Mouse (Mus musculus): ENCODE results near the gene Dhx33. TPM values are rescaled to one million over a fixed set of nuclear protein-coding genes. Genes with fewer than 3 reads are reported as not detected.

Dhx33 gene
- polyA plus RNA-seq, 1 experiment from 2014 or later, result 24.2 TPM

- Histone ChIP-seq H3K4me3 (ENCODE audit: low read depth, low read length) (peak within 1 kb of the TSS; percentile 90), H3K27ac (ENCODE audit: low read depth, low read length) (peak within 1 kb of the TSS; percentile 95), H3K4me2 (peak within 1 kb of the TSS; percentile 83), H3K27me3 (replicated peaks; ENCODE audit: control insufficient read depth, insufficient read depth, low read length) (no peaks in the 10 kb centered on the region), H3K9ac (ENCODE audit: low read depth, low read length) (peak within 1 kb of the TSS; percentile 90), H3K4me1 (replicated peaks; ENCODE audit: control insufficient read depth, insufficient read depth, low read length) (peaks cover 10% of the 10 kb centered on the region; the same call in 1 of the 2 replicates), H3K36me3 (ENCODE audit: control insufficient read depth, insufficient read depth, low read length) (peaks cover 3% of the 10 kb centered on the region; the same call in 1 of the 2 replicates), H3K9me3 (ENCODE audit: control insufficient read depth, low read length) (no peaks in the 10 kb centered on the region)
- WGBS, result under 1% methylated on average over 71 of the region's 71 CpGs
- peak; percentile 99 for ATAC-seq (replicated peaks; ENCODE audit: low FRiP score)
- DNase-seq (ENCODE audit: low spot score), result peak; percentile 95
Measured at GRCm38 (mm10) chr11:71019201-71020068, 15.2 kb upstream of the Dhx33 start, which contains the start of the genes Mis12 and Derl2. Mis12 (plus strand) TSS chr11:71019611. Derl2 (minus strand) TSS chr11:71019841.

- Histone ChIP-seq H3K27ac (ENCODE audit: low read depth, low read length) (peak overlapping the region; percentile 73), H3K27me3 (replicated peaks; ENCODE audit: control insufficient read depth, insufficient read depth, low read length) (no peaks in the 10 kb centered on the region), H3K4me1 (replicated peaks; ENCODE audit: control insufficient read depth, insufficient read depth, low read length) (peaks cover 10% of the 10 kb centered on the region; the same call in 1 of the 2 replicates), H3K9ac (ENCODE audit: low read depth, low read length) (peak overlapping the region; percentile 90), H3K36me3 (ENCODE audit: control insufficient read depth, insufficient read depth, low read length) (peaks cover 3% of the 10 kb centered on the region; the same call in 1 of the 2 replicates), H3K4me2 (peak overlapping the region; percentile 81), H3K9me3 (ENCODE audit: control insufficient read depth, low read length) (no peaks in the 10 kb centered on the region), H3K4me3 (ENCODE audit: low read depth, low read length) (peak overlapping the region; percentile 90)
- WGBS, result 5% methylated on average over 28 of the region's 28 CpGs
- DNase-seq (ENCODE audit: low spot score) (no peak), ATAC-seq (replicated peaks; ENCODE audit: low FRiP score) (peak; percentile 14)
Measured at GRCm38 (mm10) chr11:71018416-71019200, 14.4 kb upstream of the Dhx33 start.

GRCm38 (mm10) chr11:71017051-71017450, 12.8 kb upstream of the Dhx33 start:
- H3K36me3 ChIP-seq (ENCODE audit: control insufficient read depth, insufficient read depth, low read length), result peaks cover 11% of the 10 kb centered on the region; the same call in 1 of the 2 replicates
- H3K27me3 ChIP-seq (replicated peaks; ENCODE audit: control insufficient read depth, insufficient read depth, low read length), result no peaks in the 10 kb centered on the region
- ATAC-seq (replicated peaks; ENCODE audit: low FRiP score) (no peak), DNase-seq (ENCODE audit: low spot score) (no peak)
- H3K4me3 ChIP-seq (ENCODE audit: low read depth, low read length), result no peak overlapping the region
- H3K9me3 ChIP-seq (ENCODE audit: control insufficient read depth, low read length), result no peaks in the 10 kb centered on the region
- peaks cover 10% of the 10 kb centered on the region; the same call in 1 of the 2 replicates for H3K4me1 ChIP-seq (replicated peaks; ENCODE audit: control insufficient read depth, insufficient read depth, low read length)
- 97% methylated on average over 1 of the region's 1 CpGs for WGBS
- no peak overlapping the region for H3K27ac ChIP-seq (ENCODE audit: low read depth, low read length)
- 0 out of 2 replicates have a peak overlapping the region, but pooled peaks have one; percentile 8 for H3K4me2 ChIP-seq
- H3K9ac ChIP-seq (ENCODE audit: low read depth, low read length), result no peak overlapping the region

DNA sequence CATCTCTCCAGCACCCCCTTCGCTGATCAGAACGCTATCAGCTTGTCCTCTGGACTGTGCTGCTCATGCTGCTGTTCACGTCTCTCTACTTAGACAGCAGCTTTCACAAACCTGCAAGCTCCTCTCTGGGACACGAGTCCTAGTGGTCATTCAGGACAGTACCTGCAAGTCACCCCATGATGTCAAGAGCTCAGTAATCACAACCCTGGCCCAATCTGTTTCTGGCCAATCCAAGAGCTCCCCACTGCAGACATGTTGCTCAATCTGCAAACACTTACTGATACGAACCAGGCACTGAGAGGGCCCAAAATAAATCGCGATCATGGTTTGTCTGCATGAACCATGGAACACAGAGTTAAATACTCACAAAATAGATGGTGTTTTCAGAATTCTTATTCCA, 8.5 kb upstream of the Dhx33 start:
- WGBS, result 85% methylated on average over 7 of the region's 7 CpGs
- Histone ChIP-seq H3K4me2 (no peak overlapping the region), H3K27me3 (replicated peaks; ENCODE audit: control insufficient read depth, insufficient read depth, low read length) (no peaks in the 10 kb centered on the region), H3K9ac (ENCODE audit: low read depth, low read length) (no peak overlapping the region), H3K36me3 (ENCODE audit: control insufficient read depth, insufficient read depth, low read length) (peaks cover 13% of the 10 kb centered on the region; the same call in 1 of the 2 replicates), H3K4me3 (ENCODE audit: low read depth, low read length) (no peak overlapping the region), H3K4me1 (replicated peaks; ENCODE audit: control insufficient read depth, insufficient read depth, low read length) (peaks cover 3% of the 10 kb centered on the region; the same call in 1 of the 2 replicates), H3K27ac (ENCODE audit: low read depth, low read length) (no peak overlapping the region), H3K9me3 (ENCODE audit: control insufficient read depth, low read length) (no peaks in the 10 kb centered on the region)
- no peak for DNase-seq (ENCODE audit: low spot score)
- peak; percentile 58 for ATAC-seq (replicated peaks; ENCODE audit: low FRiP score)

DNA sequence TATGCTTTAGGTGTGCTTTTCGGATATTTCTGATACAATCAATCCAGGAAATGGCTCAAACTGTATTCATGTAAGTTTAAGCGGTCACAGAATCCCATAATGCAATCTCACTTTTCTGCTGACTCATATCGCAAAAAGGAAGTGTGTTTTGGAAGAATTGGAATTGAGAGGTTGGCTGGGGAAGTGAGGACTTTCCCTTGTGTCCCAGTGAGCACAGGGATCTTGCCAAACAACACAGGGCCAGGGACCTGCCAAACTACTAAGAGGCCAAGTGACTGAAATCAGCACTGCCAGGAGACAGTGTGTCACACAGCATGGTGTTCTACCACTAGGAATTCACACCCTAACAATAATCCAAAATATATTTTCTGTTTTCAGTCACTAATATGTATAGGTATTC, 4.1 kb upstream of the Dhx33 start:
- Histone ChIP-seq H3K36me3 (ENCODE audit: control insufficient read depth, insufficient read depth, low read length) (peaks cover 13% of the 10 kb centered on the region; the same call in 1 of the 2 replicates), H3K27ac (ENCODE audit: low read depth, low read length) (no peak overlapping the region), H3K4me2 (no peak overlapping the region), H3K27me3 (replicated peaks; ENCODE audit: control insufficient read depth, insufficient read depth, low read length) (no peaks in the 10 kb centered on the region), H3K4me1 (replicated peaks; ENCODE audit: control insufficient read depth, insufficient read depth, low read length) (peaks cover 3% of the 10 kb centered on the region), H3K4me3 (ENCODE audit: low read depth, low read length) (no peak overlapping the region), H3K9me3 (ENCODE audit: control insufficient read depth, low read length) (no peaks in the 10 kb centered on the region), H3K9ac (ENCODE audit: low read depth, low read length) (no peak overlapping the region)
- WGBS, result 85% methylated on average over 3 of the region's 3 CpGs
- DNase-seq (ENCODE audit: low spot score) (no peak), ATAC-seq (replicated peaks; ENCODE audit: low FRiP score) (no peak)

DNA sequence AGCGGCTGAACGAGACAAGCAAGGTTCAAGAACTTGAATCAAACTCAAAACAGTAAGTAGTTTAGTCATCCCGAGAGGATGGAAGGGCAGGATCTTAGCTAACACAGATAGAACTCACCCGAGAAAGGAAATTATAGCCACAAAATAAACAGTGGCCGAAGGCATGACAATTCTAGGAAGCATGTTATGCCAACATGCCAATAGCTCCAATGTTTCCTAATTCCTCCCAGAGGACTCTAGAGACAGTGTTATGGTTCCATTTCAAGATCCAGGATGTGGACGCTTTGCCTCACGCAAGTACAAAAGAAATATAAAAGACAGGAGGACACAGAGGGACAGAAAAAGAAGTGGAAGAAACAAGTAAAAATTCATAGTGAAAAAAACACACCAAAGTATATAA, 3.6 kb upstream of the Dhx33 start:
- Histone ChIP-seq H3K4me2 (no peak overlapping the region), H3K27ac (ENCODE audit: low read depth, low read length) (no peak overlapping the region), H3K4me1 (replicated peaks; ENCODE audit: control insufficient read depth, insufficient read depth, low read length) (peaks cover 7% of the 10 kb centered on the region), H3K36me3 (ENCODE audit: control insufficient read depth, insufficient read depth, low read length) (peaks cover 13% of the 10 kb centered on the region; the same call in 1 of the 2 replicates), H3K9ac (ENCODE audit: low read depth, low read length) (no peak overlapping the region), H3K4me3 (ENCODE audit: low read depth, low read length) (no peak overlapping the region), H3K9me3 (ENCODE audit: control insufficient read depth, low read length) (no peaks in the 10 kb centered on the region), H3K27me3 (replicated peaks; ENCODE audit: control insufficient read depth, insufficient read depth, low read length) (no peaks in the 10 kb centered on the region)
- 88% methylated on average over 7 of the region's 7 CpGs for WGBS
- DNase-seq (ENCODE audit: low spot score), result no peak
- no peak for ATAC-seq (replicated peaks; ENCODE audit: low FRiP score)

GRCm38 (mm10) chr11:71007026-71007425, 2.8 kb upstream of the Dhx33 start:
- no peaks in the 10 kb centered on the region for H3K9me3 ChIP-seq (ENCODE audit: control insufficient read depth, low read length)
- no peak overlapping the region for H3K4me3 ChIP-seq (ENCODE audit: low read depth, low read length)
- 91% methylated on average over 6 of the region's 6 CpGs for WGBS
- peaks cover 11% of the 10 kb centered on the region for H3K4me1 ChIP-seq (replicated peaks; ENCODE audit: control insufficient read depth, insufficient read depth, low read length)
- no peak overlapping the region for H3K4me2 ChIP-seq
- H3K27me3 ChIP-seq (replicated peaks; ENCODE audit: control insufficient read depth, insufficient read depth, low read length), result no peaks in the 10 kb centered on the region
- no peak overlapping the region for H3K27ac ChIP-seq (ENCODE audit: low read depth, low read length)
- H3K9ac ChIP-seq (ENCODE audit: low read depth, low read length), result no peak overlapping the region
- ATAC-seq (replicated peaks; ENCODE audit: low FRiP score) (no peak), DNase-seq (ENCODE audit: low spot score) (no peak)
- H3K36me3 ChIP-seq (ENCODE audit: control insufficient read depth, insufficient read depth, low read length), result peaks cover 5% of the 10 kb centered on the region; the same call in 1 of the 2 replicates

GRCm38 (mm10) chr11:71005046-71005445, 809 bp upstream of the Dhx33 start:
- Histone ChIP-seq H3K27me3 (replicated peaks; ENCODE audit: control insufficient read depth, insufficient read depth, low read length) (no peaks in the 10 kb centered on the region), H3K4me3 (ENCODE audit: low read depth, low read length) (peak overlapping the region; percentile 91), H3K4me2 (peak overlapping the region; percentile 63), H3K27ac (ENCODE audit: low read depth, low read length) (no peak overlapping the region), H3K9me3 (ENCODE audit: control insufficient read depth, low read length) (no peaks in the 10 kb centered on the region), H3K4me1 (replicated peaks; ENCODE audit: control insufficient read depth, insufficient read depth, low read length) (peaks cover 11% of the 10 kb centered on the region), H3K9ac (ENCODE audit: low read depth, low read length) (0 out of 2 replicates have a peak overlapping the region, but pooled peaks have one; percentile 10), H3K36me3 (ENCODE audit: control insufficient read depth, insufficient read depth, low read length) (no peaks in the 10 kb centered on the region; the same call in 1 of the 2 replicates)
- ATAC-seq (replicated peaks; ENCODE audit: low FRiP score), result no peak
- no peak for DNase-seq (ENCODE audit: low spot score)
- WGBS, result 57% methylated on average over 5 of the region's 5 CpGs

All from liver, embryonic 11.5 days (tissue).